Mouse (Mus musculus): ENCODE results near the gene Smc3. TPM values are rescaled to one million over a fixed set of nuclear protein-coding genes. Genes with fewer than 3 reads are reported as not detected.
A peak's percentile ranks its signal among the peaks of the same experiment; 100 is the strongest.

Smc3 gene
- total RNA-seq (2021): 10 to 100 TPM; 22.4 to 23.6 TPM

DNA sequence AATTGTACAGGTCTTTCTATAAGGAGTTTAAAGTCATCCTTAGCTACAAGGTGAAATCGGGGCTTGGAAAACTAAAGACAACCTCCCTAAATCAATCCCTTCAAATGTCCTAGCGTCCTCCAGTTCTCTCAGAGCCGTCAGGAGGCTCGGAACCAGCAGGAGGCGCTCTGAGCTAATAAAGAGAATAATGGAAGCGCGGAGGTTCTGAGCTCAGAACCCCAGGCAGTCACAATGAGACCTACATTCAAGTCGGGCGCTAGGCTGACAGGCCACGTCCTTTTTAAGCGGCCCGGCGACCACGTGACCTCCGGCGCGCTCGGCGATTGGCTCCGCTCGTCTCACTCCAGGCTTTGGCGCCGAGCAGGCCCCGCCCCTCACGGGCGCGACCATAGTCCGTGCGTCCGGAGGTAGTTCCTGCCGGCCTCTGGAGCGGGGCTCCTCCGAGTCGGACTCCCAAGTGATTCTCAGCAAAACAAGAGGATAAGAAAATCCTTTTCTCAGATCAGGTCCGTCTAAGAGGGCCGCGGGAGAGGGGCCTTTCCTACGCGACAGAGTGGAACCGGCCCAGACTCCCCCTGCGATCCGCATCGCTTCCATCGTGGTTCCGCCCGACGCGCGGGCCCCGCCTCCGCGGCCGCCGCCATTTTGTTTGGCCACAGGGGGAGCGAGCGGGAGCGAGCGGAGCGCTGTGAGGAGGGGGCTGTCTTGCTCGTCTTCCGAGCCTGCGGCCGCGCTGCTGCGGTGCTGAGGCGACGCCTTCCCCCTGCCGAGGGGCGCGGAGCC lies at the start of gene Smc3:
Gene Smc3, plus strand, starts transcription at position 642 of the 783 bp plus-strand sequence.
- peak; percentile 97 for DNase-seq (ENCODE audit: low spot score)
- intact Hi-C loops (cut with DNase I): no loop called here

DNA sequence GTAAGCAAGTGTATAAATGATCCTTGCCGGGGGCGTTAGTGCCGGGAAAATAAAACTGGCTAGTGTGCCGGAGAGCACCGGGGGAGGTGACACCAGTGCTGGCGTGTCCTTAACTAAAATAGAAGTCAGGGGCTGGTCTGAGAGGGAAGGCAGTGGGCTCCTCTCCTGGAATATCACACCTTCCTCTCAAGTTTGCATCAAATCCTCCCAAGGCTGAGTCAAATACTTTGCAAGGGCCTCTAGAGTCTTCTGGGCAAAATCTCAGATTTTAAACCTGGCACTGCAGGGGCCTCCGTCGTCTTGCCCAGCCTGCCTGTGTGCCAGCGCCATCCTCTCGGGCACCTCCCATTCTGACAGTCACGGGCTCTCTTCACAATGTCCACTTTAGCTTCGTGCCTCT lies 49.2 kb upstream of the Smc3 start:
- no peak for DNase-seq (ENCODE audit: low spot score)
- intact Hi-C loops (cut with DNase I): no loop called here

DNA sequence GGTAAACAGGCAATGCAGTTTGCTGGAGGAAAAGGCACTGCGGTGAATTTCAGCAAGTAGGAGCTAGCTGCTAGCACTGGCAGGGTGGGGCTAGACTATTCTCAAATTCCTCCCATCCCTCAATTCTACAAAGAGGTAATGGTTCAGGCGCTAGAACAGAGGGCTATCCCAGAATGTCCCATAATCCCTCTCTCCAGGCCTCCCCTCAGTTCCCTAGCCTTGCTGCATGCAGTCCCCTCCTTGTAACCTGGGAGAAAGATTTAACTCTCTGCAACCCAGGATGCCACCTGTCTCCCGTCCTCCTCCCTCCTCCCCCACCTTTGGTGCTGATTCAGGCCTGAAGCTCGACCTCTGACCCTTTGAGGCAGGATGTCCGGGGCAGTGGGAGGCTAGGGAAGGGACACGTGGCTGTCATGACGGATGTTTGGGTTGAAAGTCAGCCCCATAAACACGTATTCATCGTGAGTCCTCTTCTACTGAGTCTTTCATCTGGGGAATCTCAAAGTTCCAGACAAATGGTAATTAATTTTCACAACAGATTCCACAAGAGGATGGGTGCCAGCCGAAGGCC lies 47.9 kb upstream of the Smc3 start:
- no peak for DNase-seq (ENCODE audit: low spot score)
- intact Hi-C loops (cut with DNase I): no loop called here

DNA sequence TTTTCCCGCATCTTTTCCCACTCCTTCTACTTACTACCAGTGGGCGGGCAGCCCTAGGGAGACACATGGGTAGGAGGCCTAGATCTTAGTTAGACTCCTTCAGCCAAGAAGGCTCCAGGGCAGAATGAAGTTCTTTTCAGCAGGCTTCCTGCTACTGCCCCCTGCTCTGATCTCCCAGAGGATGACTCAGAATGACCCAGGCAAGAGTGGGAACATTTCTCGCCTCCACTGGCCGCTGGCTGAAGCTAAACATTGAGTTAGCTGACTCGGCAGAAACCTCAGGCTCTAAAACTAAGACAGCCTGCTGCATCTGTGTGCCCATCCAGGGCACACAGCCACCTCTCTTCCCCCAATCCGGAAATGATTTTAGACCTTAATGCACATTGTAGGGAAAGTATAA lies 47.4 kb upstream of the Smc3 start:
- intact Hi-C loops (cut with DNase I): no loop called here
- no peak for DNase-seq (ENCODE audit: low spot score)

DNA sequence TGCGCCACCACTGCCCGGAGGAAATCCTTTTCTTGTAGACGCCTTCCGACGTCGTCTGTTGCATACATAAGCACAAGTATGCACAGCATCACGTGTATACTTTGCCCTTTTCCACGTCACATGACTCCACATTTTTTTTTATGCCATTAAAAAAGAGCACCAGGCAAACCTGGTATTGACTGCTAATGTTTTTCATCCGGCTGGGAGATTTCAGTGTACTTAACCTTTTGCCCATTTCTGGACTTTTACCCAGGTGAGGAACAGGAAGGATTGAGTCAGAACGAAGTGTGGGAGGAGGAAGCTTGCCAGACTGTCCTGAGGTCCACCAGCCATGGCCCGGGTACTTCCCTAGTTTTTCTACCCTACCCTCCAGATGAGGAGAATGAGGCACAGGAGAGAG lies 45.8 kb upstream of the Smc3 start:
- DNase-seq (ENCODE audit: low spot score): no peak
- intact Hi-C loops (cut with DNase I): no loop called here

DNA sequence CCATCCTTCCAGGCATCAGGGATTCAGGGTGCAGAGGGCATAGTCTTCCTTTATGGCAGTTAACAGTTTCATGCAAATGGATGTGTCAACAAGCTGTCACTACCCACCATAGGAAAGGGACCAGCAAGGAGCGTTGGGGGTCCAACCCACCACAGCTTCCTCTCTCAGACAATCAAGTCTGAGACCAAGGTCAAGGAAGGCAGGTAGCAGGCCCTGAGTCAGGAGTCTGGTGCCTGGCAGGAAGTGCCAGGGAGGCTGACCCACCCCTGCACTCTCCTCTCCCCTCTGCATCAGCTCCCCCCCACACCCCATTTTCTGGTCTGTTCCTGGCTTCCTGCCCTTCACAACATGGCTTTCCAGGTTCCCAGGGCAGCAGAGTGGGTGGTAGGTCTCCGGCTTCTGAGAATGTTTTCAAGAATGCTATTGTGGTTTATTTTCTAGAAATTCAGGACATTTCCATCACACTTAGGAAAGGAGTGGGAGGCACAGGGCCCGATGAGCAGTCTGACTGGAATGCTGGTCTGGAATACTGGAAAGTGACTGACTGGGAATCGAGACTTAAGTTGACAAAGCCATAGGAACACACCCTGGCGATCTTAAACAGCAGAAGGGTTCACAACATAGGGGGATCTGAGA lies 45.1 kb upstream of the Smc3 start:
- DNase-seq (ENCODE audit: low spot score): no peak
- intact Hi-C loops (cut with DNase I): loop anchor here (1.0 kb wide), 1 partner anchor 24 kb away; no protein-coding TSS in a partner anchor

DNA sequence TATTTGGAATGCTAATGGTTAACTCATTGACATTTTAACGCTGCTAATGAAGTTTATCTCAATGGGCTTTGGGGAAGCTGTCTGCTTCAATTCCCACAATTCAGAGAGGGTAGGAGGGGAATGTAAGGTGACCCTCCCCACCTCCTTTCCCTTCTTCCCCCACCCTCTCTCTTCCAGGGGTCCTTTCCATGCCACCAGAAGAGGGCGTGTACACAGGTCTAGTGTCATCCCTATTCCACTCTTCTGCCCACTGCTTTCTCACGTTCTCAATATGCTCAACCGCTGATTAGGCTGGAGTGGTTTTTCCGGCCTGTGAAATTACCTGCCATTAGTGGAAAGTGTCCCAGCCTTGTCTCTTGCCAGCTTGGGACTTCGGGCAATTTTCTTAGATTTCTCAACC lies 43.4 kb upstream of the Smc3 start:
- DNase-seq (ENCODE audit: low spot score): no peak
- intact Hi-C loops (cut with DNase I): no loop called here

DNA sequence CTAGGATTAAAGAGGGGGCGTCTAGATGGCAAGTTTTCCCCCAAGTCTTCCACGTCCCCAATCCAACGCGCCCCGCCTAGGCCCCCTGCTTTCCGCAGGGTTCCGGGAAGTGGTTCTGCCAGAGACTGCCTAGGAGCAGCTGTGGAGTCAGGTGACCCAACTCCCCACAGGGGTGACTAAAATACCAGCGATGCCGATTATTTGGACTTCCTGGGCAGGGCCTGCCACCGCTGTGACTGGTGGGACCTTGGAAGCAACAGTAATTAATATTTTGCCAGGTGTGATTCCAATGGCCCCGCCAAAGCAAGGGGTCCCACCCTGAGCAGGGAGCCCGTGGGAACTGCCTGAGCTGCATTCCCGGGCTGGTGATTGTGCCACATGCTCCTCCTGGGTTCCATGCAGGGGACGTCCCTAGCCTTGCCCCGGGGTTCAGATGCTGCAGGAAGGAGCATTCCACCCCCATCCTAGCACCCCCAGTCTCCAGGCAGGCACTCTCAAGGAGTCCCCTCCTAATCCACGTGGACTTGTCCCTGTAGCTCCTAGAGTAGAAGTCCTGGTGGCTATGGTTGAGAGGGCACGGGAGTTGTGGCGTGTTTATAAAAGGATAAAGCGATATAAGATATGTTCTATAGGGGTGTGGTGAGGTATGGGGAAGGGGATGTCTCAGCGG lies 42.8 kb upstream of the Smc3 start:
- intact Hi-C loops (cut with DNase I): no loop called here
- no peak for DNase-seq (ENCODE audit: low spot score)

DNA sequence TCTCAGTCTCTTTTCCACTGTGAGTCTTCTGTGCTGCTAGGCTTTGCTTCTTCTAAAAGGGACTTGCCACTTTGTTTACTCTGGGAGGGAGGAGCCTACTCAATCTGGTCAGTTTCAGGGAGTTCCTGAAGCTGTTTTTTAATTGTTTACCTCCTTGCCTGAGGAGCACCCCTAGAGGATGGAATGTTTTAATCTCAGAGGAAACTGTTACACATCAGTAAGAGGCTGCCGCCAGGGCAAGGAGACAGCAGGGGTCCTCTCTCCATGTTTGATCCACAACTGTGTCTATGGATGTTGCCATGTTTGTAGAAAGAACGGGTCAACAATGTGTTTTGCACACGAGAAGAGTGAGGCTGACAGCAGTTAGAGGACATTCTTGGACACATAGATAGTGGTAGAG lies 39.8 kb upstream of the Smc3 start:
- DNase-seq (ENCODE audit: low spot score): no peak
- intact Hi-C loops (cut with DNase I): no loop called here

DNA sequence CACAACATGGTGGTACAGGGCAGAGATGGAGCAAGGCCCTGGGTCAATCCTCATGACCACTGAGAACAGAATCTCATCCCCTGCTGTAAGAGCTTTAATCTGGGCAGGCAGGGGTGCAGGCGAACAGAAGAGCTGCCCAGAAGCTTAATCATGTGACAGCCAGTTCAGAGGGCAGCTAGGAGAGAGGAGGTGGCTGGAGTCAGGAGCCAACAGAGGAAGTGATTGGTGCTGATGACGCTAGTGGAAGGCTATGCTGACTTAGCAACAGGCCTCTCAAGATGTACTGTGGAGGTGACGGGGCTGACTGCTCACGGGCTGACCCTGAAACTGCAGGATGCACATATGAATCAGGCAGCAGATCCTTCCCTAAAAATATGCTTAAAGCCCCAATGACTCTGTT lies 36.0 kb upstream of the Smc3 start:
- DNase-seq (ENCODE audit: low spot score): no peak
- intact Hi-C loops (cut with DNase I): no loop called here

DNA sequence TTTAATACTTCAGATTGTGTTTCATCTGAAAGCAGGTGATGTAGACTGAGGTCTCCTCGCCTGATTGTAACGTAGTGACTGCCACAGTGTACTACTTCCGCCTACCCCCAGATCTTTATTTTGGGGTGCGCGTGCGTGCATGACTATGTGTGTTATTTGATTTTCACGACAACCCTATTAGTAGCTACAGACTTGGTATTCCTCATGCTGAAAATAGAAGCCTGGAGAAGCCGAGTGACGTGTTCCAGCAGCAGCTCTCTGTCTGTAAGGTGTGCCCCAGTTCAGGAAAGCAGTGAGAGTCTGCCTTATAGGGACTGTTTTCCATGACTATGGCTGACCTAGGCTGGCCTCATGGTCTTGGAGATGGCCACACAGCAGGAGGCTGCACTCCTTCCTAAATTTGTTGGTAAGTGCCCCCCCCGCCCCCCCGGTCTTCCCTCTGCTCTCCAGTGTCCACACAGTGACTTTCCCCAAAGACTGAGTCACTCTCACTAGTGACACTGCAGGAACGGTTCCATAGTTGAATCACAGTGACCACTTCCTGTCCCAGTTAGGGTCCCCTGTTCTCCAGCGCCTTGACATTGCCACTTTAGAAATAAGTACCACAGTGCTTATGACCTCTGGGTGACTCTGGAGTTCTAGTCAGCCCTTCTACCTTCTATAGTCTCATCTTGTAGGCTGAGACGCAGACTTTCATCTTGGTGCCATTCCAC lies 34.5 kb upstream of the Smc3 start:
- no peak for DNase-seq (ENCODE audit: low spot score)
- intact Hi-C loops (cut with DNase I): no loop called here

DNA sequence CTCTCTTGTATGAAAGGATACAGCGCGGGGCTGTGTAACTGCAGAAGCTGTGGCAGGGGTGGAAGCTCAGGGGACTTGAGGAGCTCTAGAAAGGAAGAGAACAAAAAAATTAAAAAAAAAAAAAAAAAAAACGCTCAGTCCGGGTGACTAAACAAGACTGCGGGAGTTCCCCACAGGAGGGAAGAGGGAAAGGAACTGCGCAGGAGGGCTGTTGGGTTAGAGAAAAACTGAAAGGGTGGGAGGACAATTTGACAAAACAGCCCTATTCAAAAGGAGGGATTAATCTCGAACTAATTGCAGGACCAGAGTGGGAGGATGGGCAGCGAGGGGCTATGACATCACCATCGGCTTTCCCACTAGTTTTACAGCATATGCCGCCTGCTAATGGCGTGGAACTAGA lies 32.3 kb upstream of the Smc3 start:
- intact Hi-C loops (cut with DNase I): no loop called here
- DNase-seq (ENCODE audit: low spot score): no peak

DNA sequence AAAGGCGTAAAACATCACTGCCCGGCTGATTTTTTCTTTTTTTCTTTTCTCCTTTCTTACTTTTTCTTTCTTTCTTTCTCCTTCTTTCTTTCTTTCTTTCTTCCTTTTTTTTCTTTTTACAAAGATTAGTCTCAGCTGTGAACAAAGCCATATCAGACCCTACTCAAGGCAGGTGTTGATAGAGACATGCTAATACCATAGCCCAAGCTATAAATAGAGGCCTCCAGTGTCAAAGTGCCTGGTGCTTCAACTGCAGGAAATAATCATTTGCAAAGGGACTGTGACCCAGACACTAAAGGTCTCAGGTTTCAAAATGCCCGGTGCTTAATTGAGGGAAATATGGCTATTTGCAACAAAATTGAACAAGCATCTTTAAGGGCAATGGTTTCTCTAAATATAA lies 31.6 kb upstream of the Smc3 start:
- DNase-seq (ENCODE audit: low spot score): no peak
- intact Hi-C loops (cut with DNase I): no loop called here

DNA sequence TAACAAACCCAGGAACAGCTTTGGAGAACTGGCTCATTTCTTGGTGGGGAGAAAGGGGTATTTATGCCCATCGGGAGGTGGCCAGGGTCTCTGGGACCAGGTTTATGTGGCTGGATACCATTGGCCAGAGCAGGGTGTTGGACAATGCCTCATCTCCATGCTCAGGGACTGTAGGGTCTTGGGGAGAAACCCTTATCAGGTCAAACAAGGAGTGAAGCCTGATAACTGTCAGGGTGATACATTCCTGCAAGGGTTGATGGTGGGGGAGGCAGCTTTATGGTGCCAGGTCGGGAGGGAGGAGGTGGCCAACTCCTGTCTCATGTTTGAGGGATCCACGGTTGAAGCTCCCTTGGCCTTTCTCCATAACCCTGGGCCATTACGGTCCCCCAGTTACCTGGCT lies 29.1 kb upstream of the Smc3 start:
- no peak for DNase-seq (ENCODE audit: low spot score)
- intact Hi-C loops (cut with DNase I): no loop called here

DNA sequence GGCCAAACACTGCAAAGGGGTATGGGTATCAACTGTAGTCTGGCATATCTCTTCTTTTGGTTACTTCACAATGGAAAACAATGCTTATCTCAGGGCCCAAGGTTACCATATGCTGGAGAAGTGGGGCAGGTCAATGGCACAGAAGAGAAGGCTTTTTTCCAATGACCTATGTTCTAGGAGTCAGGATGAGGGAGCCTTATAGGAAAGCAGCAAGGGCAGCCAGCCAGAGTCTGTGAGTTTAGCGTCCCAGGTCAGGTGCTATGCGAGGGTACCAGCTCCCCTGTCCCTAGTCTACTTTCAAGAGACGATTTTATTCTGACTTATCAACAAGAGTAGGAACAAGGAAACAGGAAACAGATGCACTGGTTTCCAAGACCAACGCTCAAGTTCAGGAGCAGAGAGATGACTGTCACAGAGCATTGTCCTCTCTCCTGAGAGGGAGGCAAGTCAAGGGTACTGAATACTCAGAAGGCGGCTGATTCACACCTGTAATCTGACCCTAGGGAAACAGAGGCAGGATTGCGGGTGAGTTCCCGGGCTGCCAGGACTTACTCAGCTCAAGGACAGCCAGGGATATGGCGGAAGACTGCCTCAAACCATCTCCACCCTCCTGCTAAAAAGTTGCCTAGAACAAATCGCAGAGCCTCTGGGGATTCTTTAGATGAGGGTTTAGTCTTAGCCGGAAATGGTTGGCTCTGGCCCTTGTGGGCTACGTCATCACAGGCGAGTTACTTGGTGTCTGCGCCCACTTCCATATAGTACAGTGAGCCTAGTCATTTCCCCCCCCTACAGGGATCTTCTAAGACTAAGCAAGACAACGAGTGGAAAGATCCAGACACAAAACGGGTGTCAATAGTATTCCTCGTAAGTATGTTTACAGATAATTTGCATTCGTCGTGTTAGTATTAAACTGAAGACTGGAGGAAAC lies 28.4 kb upstream of the Smc3 start:
- intact Hi-C loops (cut with DNase I): no loop called here
- DNase-seq (ENCODE audit: low spot score): no peak

DNA sequence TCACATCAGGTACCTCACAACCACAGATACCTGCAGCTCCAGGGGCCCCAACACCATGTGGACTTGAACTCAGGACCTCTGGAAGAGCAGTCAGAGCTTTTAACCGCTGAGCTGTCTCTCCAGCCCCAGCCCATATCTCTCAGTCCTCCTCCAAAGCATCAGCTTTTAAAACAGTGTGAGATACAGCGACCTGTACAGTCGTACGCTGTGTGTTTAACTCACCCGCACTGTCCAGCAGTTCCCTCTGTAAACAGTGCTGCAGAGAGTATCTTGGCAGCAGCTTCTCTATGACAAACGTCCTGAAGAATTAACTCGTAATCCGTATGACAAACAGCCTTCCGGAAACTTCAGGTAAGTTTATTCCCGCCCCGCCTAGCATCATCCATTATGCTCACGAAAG lies 27.6 kb upstream of the Smc3 start:
- intact Hi-C loops (cut with DNase I): no loop called here
- no peak for DNase-seq (ENCODE audit: low spot score)

DNA sequence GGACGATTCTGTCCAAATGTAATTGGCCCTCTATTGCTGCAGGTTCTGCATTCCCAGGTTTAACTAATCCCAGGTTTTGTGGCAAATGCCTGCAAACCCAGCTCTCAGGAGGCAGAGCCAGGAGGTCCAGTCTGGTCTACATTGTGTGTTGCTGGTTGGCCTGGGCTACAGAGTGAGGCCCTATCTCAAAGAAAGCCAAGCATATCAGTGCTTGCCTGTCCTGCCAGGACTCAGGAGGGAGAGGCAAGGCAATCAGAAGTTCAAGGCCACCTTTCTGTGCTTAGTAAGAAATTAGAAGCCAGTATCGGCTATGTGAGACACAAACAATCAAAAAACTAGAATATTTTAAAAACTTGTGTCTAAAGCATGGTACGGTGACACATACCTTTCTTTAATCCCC lies 27.0 kb upstream of the Smc3 start:
- DNase-seq (ENCODE audit: low spot score): no peak
- intact Hi-C loops (cut with DNase I): no loop called here

DNA sequence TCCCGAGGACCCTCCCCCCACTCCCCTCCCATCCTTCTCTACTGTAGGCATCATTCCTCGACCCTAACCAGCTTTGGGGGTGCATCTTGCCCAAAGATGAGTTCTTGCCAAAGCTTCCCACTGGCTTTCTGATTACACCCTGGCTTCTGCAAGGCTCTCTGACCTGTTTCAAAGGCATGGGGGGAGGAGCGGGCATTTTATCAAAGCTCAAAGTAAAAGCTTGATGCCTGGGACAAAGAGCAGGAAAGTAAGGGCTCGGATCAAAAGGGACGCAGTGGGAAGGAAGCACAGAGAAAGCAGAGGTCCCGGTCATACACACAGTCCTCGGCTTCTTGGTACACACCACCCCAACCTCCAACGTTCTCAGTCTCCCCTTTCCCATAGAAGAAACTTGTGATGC lies 26.1 kb upstream of the Smc3 start:
- DNase-seq (ENCODE audit: low spot score): no peak
- intact Hi-C loops (cut with DNase I): no loop called here

DNA sequence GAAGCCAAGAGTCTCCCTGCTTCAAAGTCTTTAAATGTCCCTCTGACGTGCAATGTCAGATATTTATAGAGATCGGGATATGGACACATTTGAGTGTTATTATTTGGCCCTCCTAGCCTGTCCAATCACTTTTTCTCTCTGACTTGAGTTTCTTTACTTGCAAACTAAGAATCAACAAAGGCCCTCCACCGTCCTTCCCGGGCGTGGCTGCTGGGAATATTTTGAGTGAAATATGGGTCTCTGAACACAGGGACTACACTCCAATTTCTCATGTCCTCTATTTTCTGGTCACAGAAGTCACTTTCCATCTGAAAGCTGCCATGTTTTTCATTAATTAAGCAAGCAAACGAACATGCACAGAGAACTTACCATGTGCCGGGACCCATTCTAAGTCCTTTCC lies 25.7 kb upstream of the Smc3 start:
- no peak for DNase-seq (ENCODE audit: low spot score)
- intact Hi-C loops (cut with DNase I): no loop called here
